Mouse (Mus musculus) small intestine, adult 2 months (tissue): ENCODE measurements at regions not wholly inside any gene's neighbourhood (a gene's known extent, or its start where the extent isn't known, plus 50 kb on each side); places are given as distances from the start of the nearest gene placed in this dataset.

Experiments used
- CTCF ChIP-seq: fragments of 200-500 bp; IDR thresholded peaks from 2 replicates; pipeline ENCODE4 v1.5.1; 2012; ENCODE audit warnings: low read depth, mild to moderate bottlenecking, control low read depth, inconsistent platforms, low read length, moderate library complexity, mixed read lengths; ENCODE audit not compliant: insufficient replicate concordance, insufficient read length; ENCODE audit errors: extremely low read depth
- POLR2A ChIP-seq: fragments of 200-500 bp; IDR thresholded peaks from 2 replicates; pipeline ENCODE4 v1.6.1; 2012; ENCODE audit warnings: low read depth, mild to moderate bottlenecking, control low read depth, inconsistent platforms, low read length, moderate library complexity

GRCm38 (mm10) chr15:86738776-86739175, 524.5 kb downstream of the Tbc1d22a start:
- TF ChIP-seq CTCF, result no peak
- TF ChIP-seq POLR2A, result no peak
